Mouse (Mus musculus) cerebellum, postnatal 10 days (tissue): ENCODE results near the gene Arhgap6.

Experiments used
- DNase-seq, 2 experiments: peaks; one replicate each; pipeline ENCODE4 v3.0.0; 2021; ENCODE audit warnings: mixed read lengths in 2 of 2

Arhgap6 gene

DNA sequence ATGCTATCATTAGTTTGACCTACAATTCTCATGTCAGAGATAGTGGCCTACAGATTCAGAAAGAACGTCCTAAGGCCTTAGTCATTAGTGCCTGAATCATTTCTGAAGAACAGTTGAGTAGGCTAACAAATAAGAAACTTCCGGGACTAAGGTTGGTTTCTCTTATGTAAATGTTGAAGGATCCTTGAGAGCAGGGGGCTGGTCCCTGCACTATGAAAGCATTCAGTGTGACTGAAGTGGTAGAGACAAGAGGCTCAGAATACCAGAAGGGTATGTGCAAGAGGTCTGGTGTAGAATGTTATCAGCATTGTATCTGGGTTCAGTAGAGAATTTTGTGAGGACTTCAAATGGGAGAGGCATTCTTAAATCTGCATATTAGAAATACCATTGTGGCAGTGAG, 185.5 kb downstream of the Arhgap6 start:
- DNase-seq, result no peak

DNA sequence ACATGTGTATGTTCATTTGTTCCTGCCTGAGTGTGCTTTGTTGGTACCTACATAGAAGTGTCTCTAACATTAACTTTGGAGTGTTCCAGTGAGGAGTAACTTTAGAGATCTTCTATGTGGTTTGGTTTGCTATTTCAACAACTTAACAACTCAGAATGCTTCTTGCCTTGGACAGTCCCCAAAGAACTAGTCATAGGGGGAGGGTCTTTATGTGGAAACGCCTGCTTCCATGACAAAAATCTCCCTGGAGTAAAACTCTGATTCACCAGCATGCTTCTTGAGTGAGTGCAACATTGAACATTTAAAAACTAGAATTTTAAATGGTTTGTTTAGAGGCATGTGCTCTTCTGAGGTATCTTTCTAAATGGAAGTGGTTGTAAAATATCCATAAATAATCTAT, 212.2 kb downstream of the Arhgap6 start:
- DNase-seq, result no peak

DNA sequence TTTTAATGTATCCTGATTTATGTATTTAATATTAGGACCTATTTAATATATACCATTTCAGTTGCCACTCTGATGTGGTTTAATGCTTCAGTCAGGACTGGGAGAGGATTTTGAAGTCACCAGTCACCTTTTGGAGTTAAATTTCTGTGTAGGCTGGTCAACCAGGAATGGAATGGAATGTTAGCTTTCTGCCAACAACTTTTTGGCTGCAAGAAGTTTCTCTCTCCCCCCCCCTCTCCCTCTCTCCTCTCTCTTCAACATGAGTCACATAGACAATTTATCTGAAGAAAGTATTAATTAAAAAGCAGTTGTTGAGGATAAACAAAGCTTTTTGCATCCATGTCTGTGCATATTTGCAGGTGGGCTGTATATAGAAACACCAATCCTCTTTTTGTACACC, 217.8 kb downstream of the Arhgap6 start:
- DNase-seq, result no peak

DNA sequence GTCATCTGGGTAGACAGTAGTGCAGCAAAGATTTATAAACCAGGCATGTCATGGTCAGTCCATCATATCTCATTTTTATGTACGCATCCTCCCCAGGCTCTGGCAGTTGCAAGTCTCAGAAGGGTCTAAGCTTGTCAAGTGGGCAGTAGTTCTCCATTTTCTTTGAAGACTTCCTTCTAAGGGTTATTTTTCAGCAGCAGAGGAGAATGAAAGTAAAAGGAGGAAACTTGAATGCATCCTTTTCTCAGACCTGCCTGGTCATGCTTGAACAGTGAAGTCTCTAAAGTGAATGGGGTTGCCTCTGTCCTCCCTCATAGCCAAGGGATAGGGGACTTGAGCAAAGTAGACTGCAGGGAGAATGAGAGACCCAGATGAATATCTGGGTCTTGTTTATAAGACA, 239.5 kb downstream of the Arhgap6 start:
- no peak for DNase-seq

DNA sequence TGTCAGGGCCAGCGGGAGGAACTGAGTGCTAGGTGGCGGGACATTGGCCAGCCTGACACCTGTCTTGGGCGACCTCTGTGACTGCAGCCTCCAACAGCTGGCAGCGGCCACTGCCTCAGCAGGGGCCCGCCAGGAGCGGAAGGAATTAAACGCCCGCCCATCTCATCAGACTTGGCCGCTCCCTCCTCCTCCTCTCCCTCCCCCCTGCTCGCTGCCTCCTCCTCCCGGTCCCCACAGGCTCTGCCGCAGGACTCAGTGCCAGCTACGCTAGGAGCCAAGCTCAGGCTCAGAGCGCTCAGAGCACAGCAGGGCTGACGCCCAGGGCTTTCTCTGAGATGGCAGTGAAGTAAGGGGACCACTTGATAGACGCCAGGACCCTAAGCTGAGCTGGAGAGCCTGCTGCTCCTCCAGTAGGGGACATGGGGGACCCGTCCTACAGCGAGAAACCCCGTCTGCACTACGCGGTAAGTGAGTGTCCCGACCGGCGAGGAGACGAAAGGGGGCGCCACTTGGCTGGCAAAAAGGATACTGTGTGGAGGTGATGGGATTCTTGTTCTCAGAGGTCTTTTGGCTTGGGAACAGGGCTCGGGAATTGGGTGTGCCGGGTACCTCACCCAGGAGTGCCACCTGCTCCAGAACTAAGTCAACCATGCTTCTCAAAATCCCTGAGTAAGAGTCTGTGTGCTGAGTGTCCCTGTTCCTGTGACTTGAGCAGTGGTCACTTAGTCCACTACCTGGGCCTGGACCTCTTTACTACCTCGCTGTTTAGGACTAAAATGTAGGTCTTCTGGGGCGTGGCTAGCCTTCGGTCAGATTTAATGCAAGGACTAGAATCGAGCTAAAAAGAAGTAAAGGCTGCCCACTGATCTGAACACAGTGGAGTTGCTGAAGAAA, 241.8 kb downstream of the Arhgap6 start:
- DNase-seq, result peak; percentile 45 to 64

DNA sequence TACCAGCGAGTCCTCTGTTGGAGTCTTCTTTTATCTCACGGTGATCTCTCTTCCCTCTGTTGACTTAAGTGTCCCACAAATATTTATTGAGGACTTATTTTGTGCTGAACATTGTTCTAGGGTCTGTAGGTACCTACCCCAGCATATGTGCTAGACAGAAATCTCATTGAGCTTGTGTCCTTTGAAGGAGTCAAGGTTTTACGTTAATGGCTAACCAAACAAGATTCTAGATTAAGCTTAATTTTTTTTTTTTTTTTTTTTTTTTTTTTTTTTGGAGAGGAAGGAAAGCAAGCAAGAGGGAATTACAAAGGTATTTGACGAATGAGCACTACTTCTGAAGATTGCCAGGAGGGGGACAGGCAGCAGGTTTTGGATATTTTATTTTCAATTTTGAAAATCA, 242.5 kb downstream of the Arhgap6 start:
- DNase-seq, result no peak

DNA sequence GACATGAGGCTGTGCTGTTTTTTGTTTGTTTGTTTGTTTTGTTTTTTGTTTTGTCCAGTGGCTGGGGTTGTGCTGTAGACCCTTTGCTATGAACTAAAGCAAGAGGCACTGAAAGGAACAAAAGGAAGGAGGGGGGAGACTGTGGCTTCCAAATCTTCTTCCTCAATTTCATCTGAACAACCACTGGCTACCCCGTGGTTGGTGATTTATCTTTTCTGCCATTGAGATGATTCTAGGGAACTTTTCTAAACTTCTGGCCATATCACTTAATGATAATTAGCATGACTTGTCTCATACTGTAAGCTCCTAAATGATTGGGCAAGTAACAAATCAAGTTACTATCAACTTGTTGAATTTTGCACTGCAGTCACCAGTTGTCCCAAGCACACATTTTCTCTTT, 249.0 kb downstream of the Arhgap6 start:
- DNase-seq, result no peak

DNA sequence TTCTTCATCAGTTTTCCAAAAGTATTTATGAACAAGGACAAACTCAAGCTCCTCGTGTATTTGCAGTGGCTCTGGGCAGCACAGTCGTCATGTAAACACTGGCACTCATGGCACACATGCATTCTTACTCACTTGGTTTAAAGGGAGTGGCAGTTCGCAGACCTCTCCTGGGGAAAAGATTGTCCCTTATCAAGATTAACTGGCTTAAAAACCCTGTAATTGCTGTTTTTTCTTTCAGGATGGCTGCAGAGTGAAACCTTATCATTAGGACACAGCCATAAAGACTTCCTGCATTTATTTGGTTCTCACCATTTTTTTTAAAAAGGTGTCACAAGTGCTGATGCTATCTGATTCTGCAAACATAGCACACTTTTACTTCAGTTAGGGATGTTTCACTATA, 252.7 kb downstream of the Arhgap6 start:
- DNase-seq, result no peak

DNA sequence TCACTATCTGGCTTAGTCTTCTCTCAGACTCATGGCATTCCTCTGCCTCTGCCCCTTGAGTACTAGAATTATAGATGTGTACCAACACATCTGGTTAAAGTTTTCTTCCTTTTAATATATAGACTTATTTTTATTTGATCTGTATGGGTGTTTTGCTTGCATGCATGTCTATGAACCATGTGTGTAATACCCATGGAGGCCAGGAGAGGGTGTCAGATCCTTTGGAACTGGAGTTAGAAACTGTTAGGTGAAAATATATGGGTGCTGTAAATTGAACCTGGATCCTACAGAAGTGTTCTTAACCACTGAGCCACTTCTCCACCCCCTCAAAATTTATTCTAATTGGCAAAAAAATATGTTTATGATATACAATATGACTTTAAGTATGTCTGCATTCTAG, 254.7 kb downstream of the Arhgap6 start:
- no peak for DNase-seq

DNA sequence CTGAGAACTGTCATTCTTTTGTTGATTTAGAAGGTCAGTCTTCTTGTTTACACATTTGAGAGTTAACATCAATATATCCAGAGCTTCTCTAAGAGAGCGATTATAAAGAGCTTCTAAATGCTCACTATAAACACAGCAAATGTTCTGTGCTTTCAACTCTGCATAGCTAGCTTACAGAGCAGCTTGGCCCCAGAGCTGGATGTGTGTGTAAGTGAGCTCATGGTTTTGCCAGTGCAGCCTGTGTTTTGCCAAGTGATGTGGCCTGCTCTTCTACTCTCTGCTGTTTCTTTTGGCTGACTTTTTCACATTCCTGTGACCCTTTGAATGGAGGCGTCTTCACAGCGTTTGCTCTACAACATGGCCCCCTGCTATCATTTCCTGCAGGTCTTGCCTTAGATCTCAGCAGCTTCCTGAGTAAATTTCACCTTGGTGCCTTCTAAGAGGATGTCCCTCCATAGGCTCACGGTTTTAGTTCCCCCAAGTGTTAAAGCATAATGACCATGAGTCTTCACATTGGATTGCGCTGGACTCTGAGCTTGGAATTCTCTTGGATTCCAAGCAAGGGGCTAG, 259.1 kb downstream of the Arhgap6 start:
- peak in 1 of 2 experiments; percentile 1 for DNase-seq

DNA sequence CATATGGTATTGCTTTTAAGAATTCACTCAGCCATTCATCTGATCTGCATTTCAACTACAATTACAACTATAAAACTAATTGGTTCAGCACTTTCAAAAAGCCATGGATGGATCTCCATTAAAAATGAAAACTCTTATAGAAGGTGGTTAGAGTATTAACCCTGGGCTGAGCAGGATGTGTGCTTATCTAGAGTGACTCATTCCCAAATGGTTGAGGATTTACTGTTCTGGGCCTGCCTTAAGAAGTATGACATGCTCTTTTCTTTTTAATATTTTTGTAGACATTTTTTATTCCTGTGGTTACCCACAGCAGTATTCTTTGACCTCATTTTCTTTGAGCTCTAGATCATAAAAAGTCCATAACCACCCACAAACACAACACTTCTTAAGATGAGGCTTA, 267.7 kb downstream of the Arhgap6 start:
- no peak for DNase-seq

DNA sequence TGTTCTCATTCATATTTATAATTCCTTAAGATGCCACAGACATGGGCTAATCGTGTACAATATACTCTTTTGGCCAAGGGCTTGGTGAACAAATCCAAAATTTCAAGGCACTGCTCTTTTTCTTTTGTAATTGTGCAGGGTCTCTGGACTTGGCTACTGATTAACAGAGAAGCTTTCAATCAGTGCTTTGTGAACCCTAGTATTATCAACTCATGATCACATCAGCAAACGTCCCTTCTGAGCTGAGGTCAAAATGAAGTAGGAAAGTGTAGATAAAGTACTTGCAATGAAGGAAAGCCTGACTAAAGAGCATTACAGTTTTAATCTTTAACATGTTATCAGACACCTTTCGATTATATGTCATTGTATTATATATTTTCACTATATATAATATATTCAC, 270.4 kb downstream of the Arhgap6 start:
- no peak for DNase-seq

DNA sequence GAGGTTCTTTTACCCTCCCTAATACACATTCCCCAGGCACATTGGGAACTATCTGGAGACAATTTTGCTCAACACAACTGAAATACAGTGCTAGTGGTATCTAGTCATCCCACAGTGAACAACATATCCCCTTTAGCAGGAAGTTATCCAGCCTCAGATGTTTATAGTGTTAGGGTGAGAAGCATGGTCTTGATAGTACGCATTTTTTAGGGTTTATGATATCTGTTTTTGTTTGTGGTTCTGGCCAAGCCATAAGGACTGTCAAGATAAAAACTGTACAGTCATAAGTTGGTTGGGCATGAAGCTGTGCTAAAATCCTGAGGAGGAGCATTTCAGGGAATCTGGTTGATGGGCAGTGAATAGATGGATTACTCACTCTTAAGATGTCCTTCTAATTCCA, 271.0 kb downstream of the Arhgap6 start:
- no peak for DNase-seq

DNA sequence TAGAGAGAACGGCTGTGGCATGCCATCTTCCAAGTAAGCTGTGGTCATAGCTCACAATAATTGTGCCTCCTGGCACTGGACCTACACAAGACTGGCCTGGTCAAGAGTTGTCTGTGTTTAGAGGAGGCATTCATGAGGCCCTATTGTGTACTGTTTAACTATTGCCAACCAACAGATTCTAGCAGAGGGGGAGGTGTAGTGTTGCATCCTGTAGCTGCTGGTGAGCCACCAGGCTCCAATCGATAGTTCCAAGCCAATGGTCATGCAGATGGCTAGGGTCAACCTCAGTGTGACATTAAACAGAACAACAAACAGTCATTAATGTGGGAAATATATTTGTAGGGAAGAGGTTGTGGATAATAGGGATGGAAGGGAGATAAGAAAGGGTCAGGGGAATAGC, 280.1 kb downstream of the Arhgap6 start:
- DNase-seq, result no peak

DNA sequence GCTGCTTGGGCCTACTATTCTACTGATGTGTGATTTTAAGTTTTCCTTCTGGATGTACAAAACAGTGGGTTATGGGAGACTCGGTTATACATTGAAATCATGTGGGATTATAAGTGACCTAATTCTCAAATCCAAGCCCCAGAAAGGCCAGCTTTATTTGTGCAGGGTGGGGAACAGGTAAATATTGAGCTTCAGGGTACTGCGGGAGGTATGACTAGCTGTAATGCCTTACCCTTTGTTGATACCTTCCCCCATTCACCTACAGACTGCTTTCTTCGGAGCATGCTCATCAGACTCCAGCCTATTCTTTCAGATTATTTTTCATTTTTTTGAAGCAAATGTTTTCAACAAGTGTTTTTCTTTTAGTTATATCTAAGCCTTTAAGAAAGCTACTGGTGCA, 286.7 kb downstream of the Arhgap6 start:
- DNase-seq, result no peak

DNA sequence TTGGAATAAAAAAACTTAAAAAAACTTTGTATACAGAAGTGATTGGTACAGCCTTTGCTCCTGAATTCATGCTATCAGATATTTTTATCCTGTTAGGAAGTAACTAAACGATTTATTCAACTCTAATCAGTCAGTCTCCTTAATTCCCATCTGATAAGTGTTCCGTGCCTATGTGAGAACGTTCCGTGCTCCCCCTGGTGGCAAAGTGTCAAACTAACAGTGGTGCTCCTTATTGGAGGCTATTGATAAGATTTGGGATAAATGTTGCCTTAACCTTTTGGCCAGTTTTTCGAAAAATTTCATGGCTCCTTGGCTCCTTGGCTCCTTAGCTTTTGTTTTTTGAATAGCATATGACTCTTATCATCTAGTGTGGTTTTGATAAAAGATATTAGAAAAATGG, 291.0 kb downstream of the Arhgap6 start:
- DNase-seq, result peak; percentile 77 to 80

DNA sequence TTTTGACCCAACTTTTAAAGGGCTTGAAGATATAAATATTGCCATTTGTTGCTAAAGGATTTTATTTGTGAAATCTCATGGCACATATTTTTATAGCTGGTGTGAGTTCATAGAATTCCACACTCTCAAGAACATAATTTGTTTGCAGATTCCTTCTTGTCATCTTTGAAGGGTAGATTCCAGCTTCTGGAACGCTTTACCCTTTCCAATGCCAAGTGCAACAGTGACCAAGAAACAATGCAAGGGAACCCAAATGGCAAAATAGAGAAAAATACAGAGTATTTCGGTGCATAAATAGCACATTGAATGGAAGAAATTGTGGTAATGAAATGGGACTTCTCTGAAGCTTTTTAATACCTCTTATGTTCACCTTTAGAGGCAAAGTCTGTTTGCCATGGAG, 294.3 kb downstream of the Arhgap6 start:
- DNase-seq, result no peak

DNA sequence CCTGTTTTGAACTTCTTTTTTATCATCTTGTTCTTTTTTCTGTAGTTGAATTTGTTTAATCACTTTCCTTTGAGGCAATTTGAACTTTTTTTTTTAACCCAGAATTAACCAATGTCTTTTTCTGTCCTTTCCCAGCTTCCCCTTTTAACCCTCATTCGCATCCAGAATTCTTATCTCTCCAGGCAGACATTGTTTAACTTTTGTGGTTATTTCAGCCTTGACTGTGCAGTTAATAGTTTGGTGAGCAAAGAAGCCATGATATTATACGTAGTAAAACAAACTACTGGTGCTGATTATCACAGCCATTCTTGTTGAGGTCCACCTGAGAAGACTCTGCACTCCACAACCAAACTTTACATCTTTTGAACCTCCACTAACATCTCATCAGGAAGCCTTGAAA, 299.7 kb downstream of the Arhgap6 start:
- no peak for DNase-seq

DNA sequence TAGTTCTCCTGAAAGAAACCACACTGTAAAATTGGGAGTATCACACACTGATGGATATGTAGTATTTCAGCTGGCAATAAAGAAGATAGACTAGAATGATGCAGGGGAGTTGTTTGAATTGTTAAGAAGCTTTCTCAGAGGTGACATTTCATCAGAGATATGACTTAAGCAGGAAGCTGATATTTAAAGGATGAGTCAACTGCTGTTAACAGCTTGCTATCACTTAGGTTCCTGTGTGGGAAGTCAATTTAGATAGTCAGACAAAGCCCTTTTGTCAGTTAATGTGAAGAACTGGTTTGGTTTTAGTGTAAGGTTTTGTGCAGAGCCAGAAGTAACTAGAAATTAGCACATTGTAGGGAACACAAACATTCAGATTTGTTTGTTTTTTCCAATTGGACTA, 300.7 kb downstream of the Arhgap6 start:
- no peak for DNase-seq

DNA sequence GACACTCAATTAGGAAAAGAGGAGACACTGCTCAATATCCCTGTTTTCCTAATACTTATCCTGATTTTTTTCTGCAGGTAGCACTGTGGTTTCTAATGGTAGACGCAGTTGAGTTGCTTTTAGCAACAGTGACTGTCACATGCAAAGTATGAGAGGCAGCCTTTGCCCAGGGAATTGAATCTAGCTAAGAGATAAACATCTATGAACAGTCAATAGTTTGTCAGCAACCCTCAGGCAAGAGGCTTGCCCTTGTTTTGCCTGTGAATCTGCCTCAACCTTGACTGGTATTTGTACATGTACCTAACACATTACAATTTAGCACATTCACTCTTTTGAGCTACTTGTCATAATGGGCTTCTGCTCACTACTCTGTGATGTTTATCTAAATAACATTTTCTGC, 307.8 kb downstream of the Arhgap6 start:
- DNase-seq, result no peak

DNA sequence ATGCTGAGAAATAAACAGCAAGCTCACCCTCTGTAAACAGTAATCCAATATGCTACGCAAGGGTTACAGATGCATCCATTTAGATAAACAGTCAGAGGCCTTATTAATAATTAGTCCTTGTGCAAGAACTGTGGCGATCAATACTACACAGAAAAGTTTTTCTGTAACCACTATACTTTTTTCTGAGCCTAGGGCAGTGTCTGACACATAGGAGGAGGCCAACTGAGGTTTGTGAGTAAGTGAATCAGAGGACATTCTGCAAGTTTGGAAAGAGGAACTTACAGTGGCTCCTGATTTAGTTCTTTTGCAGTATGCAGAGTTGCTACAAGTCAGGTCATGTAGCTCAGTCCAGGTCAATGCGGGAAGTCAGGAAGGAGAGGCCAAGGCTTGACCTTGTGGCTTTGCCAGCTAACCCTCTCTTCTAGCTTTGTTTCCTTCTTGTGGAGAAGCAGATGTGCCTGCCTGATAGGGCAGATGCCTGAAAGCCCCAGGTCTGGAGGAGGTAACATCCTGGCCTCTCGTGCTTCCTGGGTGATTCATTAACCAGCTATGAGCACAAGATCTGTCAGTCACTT, 311.2 kb downstream of the Arhgap6 start:
- DNase-seq, result no peak

DNA sequence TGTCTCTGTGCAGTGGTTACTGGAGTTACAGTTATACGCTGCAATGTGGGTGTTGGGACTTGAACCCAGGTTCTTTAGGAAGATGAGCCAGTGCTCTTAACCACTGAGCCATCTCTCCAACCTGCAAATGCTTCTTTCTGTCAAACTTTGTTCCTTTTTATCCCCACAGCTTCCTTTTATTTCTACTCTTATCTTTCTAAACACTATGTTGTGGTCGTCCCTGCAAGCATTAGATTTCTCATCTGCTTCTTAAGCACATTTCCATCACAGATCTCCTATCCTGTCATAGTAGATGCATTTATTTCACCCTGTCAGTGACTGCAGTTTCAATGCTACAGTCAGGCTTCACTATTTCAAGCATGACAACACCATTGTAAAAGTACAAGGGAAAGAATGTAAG, 312.5 kb downstream of the Arhgap6 start:
- DNase-seq, result no peak

DNA sequence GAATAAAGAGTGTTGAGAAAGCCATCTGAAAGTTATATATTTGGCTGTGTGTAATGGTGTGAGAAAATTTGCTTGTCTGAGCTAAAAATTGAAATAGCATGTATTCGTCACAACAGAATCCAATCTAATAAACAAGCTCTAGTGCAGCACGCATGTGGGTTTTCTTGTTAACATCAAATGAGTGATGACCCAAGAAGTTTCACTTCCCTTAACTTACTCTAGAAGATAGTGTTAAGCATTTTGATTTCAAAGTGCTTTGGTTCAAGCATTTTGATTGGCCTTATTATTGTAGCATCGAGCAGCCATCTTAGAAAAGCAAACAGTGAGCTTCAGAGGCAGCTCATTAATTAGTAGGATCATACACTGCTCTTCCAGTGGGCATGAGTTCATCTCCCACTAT, 315.1 kb downstream of the Arhgap6 start:
- no peak for DNase-seq

DNA sequence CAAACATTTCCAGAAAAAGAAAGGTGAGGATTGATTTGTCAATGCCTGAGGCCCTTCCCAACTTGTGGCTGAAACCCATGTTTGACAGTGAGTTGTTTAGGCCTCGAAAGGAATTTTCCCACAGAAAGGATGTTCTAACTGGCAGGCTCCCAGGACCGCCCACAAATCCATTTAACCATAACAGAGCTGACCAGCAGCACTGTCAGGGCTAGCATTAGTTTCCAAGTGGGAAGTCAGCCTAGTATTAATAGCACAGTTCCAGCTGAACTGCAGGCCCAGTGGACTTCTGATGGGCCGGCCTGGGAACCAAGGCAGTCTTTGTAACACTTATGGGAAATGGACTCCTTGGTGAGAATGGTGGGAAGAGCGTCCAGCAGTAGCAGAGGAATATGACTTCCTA, 317.8 kb downstream of the Arhgap6 start:
- DNase-seq, result peak; percentile 3 to 28
